Mouse (Mus musculus) kidney, adult 2 months (tissue): ENCODE results near the gene Paqr4. TPM values are rescaled to one million over a fixed set of nuclear protein-coding genes. Genes with fewer than 3 reads are reported as not detected.
A peak's percentile ranks its signal among the peaks of the same experiment; 100 is the strongest.

ENCODE experiments used
- DNase-seq: peaks from one replicate; pipeline ENCODE4 v3.0.0; 2021
- H3K27ac ChIP-seq: fragments of 200-500 bp; 2 replicates; pipeline ENCODE4 v1.5.1; 2012; ENCODE audit warnings: low read depth, low read length, control low read depth, inconsistent platforms; ENCODE audit not compliant: insufficient read depth
- H3K27me3 ChIP-seq: fragments of 200-500 bp; replicated peaks from 2 replicates; pipeline ENCODE4 v1.6.1; 2012; ENCODE audit warnings: mild to moderate bottlenecking, moderate library complexity, low read length, inconsistent platforms; ENCODE audit not compliant: control insufficient read depth, insufficient read depth
- H3K36me3 ChIP-seq: fragments of 200-500 bp; 2 replicates; pipeline ENCODE4 v1.6.1; 2012; ENCODE audit warnings: mild to moderate bottlenecking, moderate library complexity, low read length, inconsistent platforms; ENCODE audit not compliant: control insufficient read depth, insufficient read depth
- H3K4me1 ChIP-seq: fragments of 200-500 bp; 2 replicates; pipeline ENCODE4 v1.6.1; 2011; ENCODE audit warnings: low read length; ENCODE audit not compliant: control insufficient read depth, insufficient read depth
- H3K4me3 ChIP-seq: fragments of 200-500 bp; 2 replicates; pipeline ENCODE4 v1.5.1; 2011; ENCODE audit warnings: mild to moderate bottlenecking, low read depth, low read length, control low read depth; ENCODE audit not compliant: insufficient read depth
- CTCF ChIP-seq: fragments of 200-500 bp; conservative IDR thresholded peaks from 2 replicates; pipeline ENCODE4 v1.5.1; 2011; ENCODE audit warnings: low read depth, mild to moderate bottlenecking, control low read depth, low read length, moderate library complexity, mixed read lengths; ENCODE audit not compliant: insufficient read depth, insufficient read length
- POLR2A ChIP-seq: fragments of 200-500 bp; IDR thresholded peaks from one replicate; pipeline ENCODE4 v1.6.1; 2011; ENCODE audit warnings: low read depth, low read length, control low read depth
- WGBS: fragments of 180-500 bp; shearing (Covaris S2); methylation state at CpG from one replicate; pipeline ENCODE4 v1.1.7; 2018; 5-methylcytosine and 5-hydroxymethylcytosine counted together
- polyA plus RNA-seq: library from polyadenylated mRNA; depleted of rRNA; stranded (reverse); fragments of >200 nt; gene quantifications from 2 replicates; pipeline ENCODE4 v1.2.3, GENCODE M21; 2012

The Paqr4 gene
- polyA plus RNA-seq, 1 experiment = 9.7 TPM

GRCm38 (mm10) chr17:23770493-23770892 lies 29.8 kb upstream of the Paqr4 start:
- no peaks in the 10 kb centered on the region; the same call in 1 of the 2 replicates for H3K4me1 ChIP-seq
- H3K4me3 ChIP-seq = peak overlapping the region; percentile 93
- no peaks in the 10 kb centered on the region for H3K36me3 ChIP-seq
- WGBS = 48% methylated on average over 2 of the region's 2 CpGs
- TF ChIP-seq POLR2A = no peak
- no peak for TF ChIP-seq CTCF
- H3K27me3 ChIP-seq = no peaks in the 10 kb centered on the region
- no peak overlapping the region for H3K27ac ChIP-seq
- no peak for DNase-seq

- no peak overlapping the region for H3K4me3 ChIP-seq
- no peaks in the 10 kb centered on the region for H3K4me1 ChIP-seq
- TF ChIP-seq CTCF (no peak), POLR2A (no peak)
- no peaks in the 10 kb centered on the region for H3K36me3 ChIP-seq
- H3K27me3 ChIP-seq = no peaks in the 10 kb centered on the region
- H3K27ac ChIP-seq = no peak overlapping the region
- 88% methylated on average over 11 of the region's 11 CpGs for WGBS
- DNase-seq = no peak
Observed at GRCm38 (mm10) chr17:23762976-23763375, 22.3 kb upstream of the Paqr4 start.

GRCm38 (mm10) chr17:23761155-23761554 lies 20.5 kb upstream of the Paqr4 start:
- Histone ChIP-seq H3K4me1 (no peaks in the 10 kb centered on the region), H3K27ac (no peak overlapping the region), H3K27me3 (no peaks in the 10 kb centered on the region), H3K36me3 (no peaks in the 10 kb centered on the region), H3K4me3 (no peak overlapping the region)
- over 99% methylated on average over 3 of the region's 3 CpGs for WGBS
- no peak for TF ChIP-seq CTCF
- no peak for TF ChIP-seq POLR2A
- DNase-seq = no peak

- no peaks in the 10 kb centered on the region for H3K36me3 ChIP-seq
- no peak for TF ChIP-seq CTCF
- no peak for TF ChIP-seq POLR2A
Observed at GRCm38 (mm10) chr17:23760231-23760630, 19.6 kb upstream of the Paqr4 start.

GRCm38 (mm10) chr17:23758801-23759200 lies 18.1 kb upstream of the Paqr4 start:
- Histone ChIP-seq H3K27me3 (no peaks in the 10 kb centered on the region), H3K4me3 (no peak overlapping the region), H3K4me1 (no peaks in the 10 kb centered on the region), H3K36me3 (no peaks in the 10 kb centered on the region), H3K27ac (no peak overlapping the region)
- 65% methylated on average over 8 of the region's 8 CpGs for WGBS
- TF ChIP-seq POLR2A = no peak
- TF ChIP-seq CTCF = no peak
- peak; percentile 27 for DNase-seq

More at GRCm38 (mm10) chr17:23760231-23760630, 19.6 kb upstream of the Paqr4 start:
- Histone ChIP-seq H3K4me1 (no peaks in the 10 kb centered on the region), H3K27me3 (no peaks in the 10 kb centered on the region), H3K27ac (no peak overlapping the region), H3K4me3 (no peak overlapping the region)
- 93% methylated on average over 9 of the region's 9 CpGs for WGBS
- no peak for DNase-seq

- 93% methylated on average over 9 of the region's 9 CpGs for WGBS
- no peaks in the 10 kb centered on the region for H3K36me3 ChIP-seq
- H3K4me3 ChIP-seq = no peak overlapping the region
- no peaks in the 10 kb centered on the region for H3K4me1 ChIP-seq
- no peak for DNase-seq
- H3K27ac ChIP-seq = no peak overlapping the region
- H3K27me3 ChIP-seq = no peaks in the 10 kb centered on the region
- TF ChIP-seq POLR2A = no peak
- TF ChIP-seq CTCF = no peak
Observed at GRCm38 (mm10) chr17:23757581-23757980, 16.9 kb upstream of the Paqr4 start.

GRCm38 (mm10) chr17:23755689-23756088 lies 15.0 kb upstream of the Paqr4 start:
- peak; percentile 57 for DNase-seq
- Histone ChIP-seq H3K36me3 (no peaks in the 10 kb centered on the region), H3K27ac (no peak overlapping the region), H3K4me3 (no peak overlapping the region), H3K27me3 (no peaks in the 10 kb centered on the region), H3K4me1 (no peaks in the 10 kb centered on the region)
- TF ChIP-seq POLR2A (no peak), CTCF (no peak)
- 72% methylated on average over 13 of the region's 13 CpGs for WGBS
